Mouse (Mus musculus): ENCODE results near the gene Zfp74. TPM values are rescaled to one million over a fixed set of nuclear protein-coding genes. Genes with fewer than 3 reads are reported as not detected.

Zfp74 gene
- polyA plus RNA-seq, 1 experiment from 2014 or later, result 8.9 TPM

DNA sequence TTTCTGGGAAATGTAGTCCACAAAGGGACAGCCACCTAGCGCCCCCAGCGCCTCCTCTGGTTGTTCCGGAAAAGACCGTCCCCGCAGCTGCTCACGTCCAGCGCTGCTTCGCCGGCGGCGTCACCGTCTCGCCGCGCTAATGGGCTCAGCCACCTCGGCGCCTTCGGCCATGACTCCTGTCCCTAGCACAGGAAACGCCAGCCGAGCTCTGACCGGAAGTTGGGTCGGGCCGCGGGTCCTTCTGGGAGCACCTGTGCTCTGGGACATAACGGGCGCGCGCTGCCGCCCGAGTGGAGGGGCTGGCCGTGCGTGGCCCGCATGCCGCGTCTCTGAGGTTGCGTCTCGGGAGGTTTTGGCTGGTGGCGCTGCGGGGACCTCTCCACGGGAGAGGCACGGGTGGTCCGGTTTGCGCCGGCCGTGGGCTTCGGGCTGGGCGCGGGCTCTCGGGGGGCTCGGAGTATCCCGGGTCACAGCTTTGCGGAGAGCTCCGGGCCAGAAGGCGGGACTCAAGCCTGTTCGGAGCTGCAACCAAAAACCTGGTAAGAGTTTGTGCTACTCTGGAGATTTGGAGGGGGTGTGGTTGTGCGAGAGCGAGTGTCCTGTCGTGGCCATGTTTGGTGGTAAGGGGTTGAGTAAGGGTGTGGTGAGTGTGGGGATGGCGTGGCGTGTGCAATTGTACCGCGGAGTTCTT is 29.9 kb upstream of the Zfp74 start, which contains the start of gene Zfp568:
Gene Zfp568 (plus strand): TSS at position 266 of the 691 bp plus-strand sequence.
- peak within 1 kb of the TSS; percentile 88 for H3K9ac ChIP-seq (ENCODE audit: low read depth, low read length)
- 0 out of 2 replicates have a peak, but pooled peaks cover 3% of the 10 kb centered on the region for H3K9me3 ChIP-seq (ENCODE audit: control insufficient read depth, low read length)
- no peaks in the 10 kb centered on the region for H3K27me3 ChIP-seq (replicated peaks; ENCODE audit: control insufficient read depth, insufficient read depth, low read length)
- H3K4me3 ChIP-seq (ENCODE audit: low read depth, low read length), result peak within 1 kb of the TSS; percentile 89
- WGBS, result under 1% methylated on average over 41 of the region's 62 CpGs
- peak within 1 kb of the TSS; percentile 95 for H3K27ac ChIP-seq (replicated peaks; ENCODE audit: low read depth, low read length)
- peak within 1 kb of the TSS; percentile 75 for H3K4me2 ChIP-seq (ENCODE audit: low read depth, low read length)
- peak; percentile 92 for ATAC-seq (ENCODE audit: low read depth)
- H3K4me1 ChIP-seq (ENCODE audit: control insufficient read depth, insufficient read depth, low read length), result peaks cover 11% of the 10 kb centered on the region; the same call in 1 of the 2 replicates
- peaks cover 27% of the 10 kb centered on the region for H3K36me3 ChIP-seq (ENCODE audit: control insufficient read depth, insufficient read depth, low read length)
- DNase-seq (ENCODE audit: low spot score), result peak; percentile 96

DNA sequence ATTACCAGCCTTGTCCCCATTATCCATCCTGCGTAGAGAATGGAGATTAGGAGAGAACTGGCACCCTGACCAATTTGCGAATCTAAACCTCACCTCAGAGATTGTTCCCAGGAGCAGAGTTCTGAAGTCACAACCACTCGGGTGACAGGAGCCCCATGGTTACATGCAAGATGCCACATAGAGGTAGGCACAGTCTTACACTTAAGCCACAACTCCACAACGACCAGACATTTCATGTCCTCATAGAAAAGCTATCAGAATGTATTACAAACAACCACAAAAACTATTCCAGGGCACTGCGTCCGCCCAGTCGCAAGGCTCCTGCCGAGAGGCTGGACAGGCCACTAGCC is 29.4 kb upstream of the Zfp74 start:
- Histone ChIP-seq H3K9ac (ENCODE audit: low read depth, low read length) (peak overlapping the region; percentile 88), H3K27ac (replicated peaks; ENCODE audit: low read depth, low read length) (peak overlapping the region; percentile 95), H3K4me1 (ENCODE audit: control insufficient read depth, insufficient read depth, low read length) (peaks cover 11% of the 10 kb centered on the region; the same call in 1 of the 2 replicates), H3K36me3 (ENCODE audit: control insufficient read depth, insufficient read depth, low read length) (peaks cover 23% of the 10 kb centered on the region), H3K27me3 (replicated peaks; ENCODE audit: control insufficient read depth, insufficient read depth, low read length) (no peaks in the 10 kb centered on the region), H3K4me2 (ENCODE audit: low read depth, low read length) (peak overlapping the region; percentile 75), H3K9me3 (ENCODE audit: control insufficient read depth, low read length) (0 out of 2 replicates have a peak, but pooled peaks cover 3% of the 10 kb centered on the region), H3K4me3 (ENCODE audit: low read depth, low read length) (peak overlapping the region; percentile 89)
- ATAC-seq (ENCODE audit: low read depth) (no peak; the same call in 1 of the 2 replicates), DNase-seq (ENCODE audit: low spot score) (no peak)
- WGBS, result 1% methylated on average over 8 of the region's 8 CpGs

DNA sequence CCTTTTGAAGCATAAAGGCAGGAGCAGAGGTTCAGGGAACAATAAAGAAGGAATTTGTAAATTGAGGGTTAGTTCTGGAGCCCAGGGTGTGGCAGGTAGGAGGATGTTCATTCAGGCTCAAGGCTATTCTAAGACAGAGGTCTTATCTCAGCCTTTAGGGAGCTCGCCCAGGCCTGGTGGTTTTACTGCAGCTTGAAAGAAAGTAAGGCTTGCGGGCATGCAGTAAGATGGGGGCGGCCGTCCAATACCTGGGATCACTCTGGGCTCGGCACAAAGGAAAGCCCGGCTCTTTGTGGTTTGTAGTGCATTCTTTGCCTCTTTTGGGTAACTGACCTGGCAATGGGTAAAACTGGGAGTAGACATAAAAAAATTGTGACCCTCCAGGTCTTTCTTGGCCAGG is 29.0 kb upstream of the Zfp74 start:
- no peak for DNase-seq (ENCODE audit: low spot score)
- WGBS, result 35% methylated on average over 6 of the region's 6 CpGs

DNA sequence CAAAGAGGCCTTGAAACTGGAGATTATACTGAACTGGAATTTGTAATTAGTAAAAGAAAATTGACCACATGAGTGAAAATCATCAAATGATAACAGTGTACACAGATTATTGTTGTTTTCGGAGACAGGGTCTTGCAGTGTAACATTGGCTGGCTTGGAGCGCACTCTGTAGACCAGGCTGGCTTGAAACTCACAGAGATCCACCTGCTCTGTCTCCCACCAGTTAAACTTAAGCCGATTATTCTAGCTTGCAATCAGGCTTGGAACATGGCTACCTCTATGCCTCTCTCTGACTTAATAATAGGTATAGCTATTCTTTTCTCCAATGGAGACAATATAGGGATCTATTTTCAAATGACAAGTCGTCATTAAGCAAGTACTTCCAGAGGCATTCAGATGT is 28.5 kb upstream of the Zfp74 start:
- 77% methylated on average over 4 of the region's 4 CpGs for WGBS
- peak overlapping the region; percentile 75; the same call in 1 of the 2 replicates for H3K4me2 ChIP-seq (ENCODE audit: low read depth, low read length)
- ATAC-seq (ENCODE audit: low read depth), result no peak
- no peak overlapping the region for H3K4me3 ChIP-seq (ENCODE audit: low read depth, low read length)
- DNase-seq (ENCODE audit: low spot score), result no peak
- H3K27ac ChIP-seq (replicated peaks; ENCODE audit: low read depth, low read length), result no peak overlapping the region
- 0 out of 2 replicates have a peak, but pooled peaks cover 3% of the 10 kb centered on the region for H3K9me3 ChIP-seq (ENCODE audit: control insufficient read depth, low read length)
- peaks cover 11% of the 10 kb centered on the region; the same call in 1 of the 2 replicates for H3K4me1 ChIP-seq (ENCODE audit: control insufficient read depth, insufficient read depth, low read length)
- peaks cover 14% of the 10 kb centered on the region for H3K36me3 ChIP-seq (ENCODE audit: control insufficient read depth, insufficient read depth, low read length)
- H3K27me3 ChIP-seq (replicated peaks; ENCODE audit: control insufficient read depth, insufficient read depth, low read length), result no peaks in the 10 kb centered on the region
- H3K9ac ChIP-seq (ENCODE audit: low read depth, low read length), result no peak overlapping the region

More for the DNA sequence above, 29.0 kb upstream of the Zfp74 start:
- Histone ChIP-seq H3K9me3 (ENCODE audit: control insufficient read depth, low read length) (0 out of 2 replicates have a peak, but pooled peaks cover 3% of the 10 kb centered on the region), H3K4me3 (ENCODE audit: low read depth, low read length) (peak overlapping the region; percentile 89), H3K9ac (ENCODE audit: low read depth, low read length) (peak overlapping the region; percentile 88), H3K4me1 (ENCODE audit: control insufficient read depth, insufficient read depth, low read length) (peaks cover 11% of the 10 kb centered on the region; the same call in 1 of the 2 replicates), H3K27me3 (replicated peaks; ENCODE audit: control insufficient read depth, insufficient read depth, low read length) (no peaks in the 10 kb centered on the region), H3K36me3 (ENCODE audit: control insufficient read depth, insufficient read depth, low read length) (peaks cover 20% of the 10 kb centered on the region), H3K4me2 (ENCODE audit: low read depth, low read length) (peak overlapping the region; percentile 75), H3K27ac (replicated peaks; ENCODE audit: low read depth, low read length) (peak overlapping the region; percentile 95)
- no peak for ATAC-seq (ENCODE audit: low read depth)

DNA sequence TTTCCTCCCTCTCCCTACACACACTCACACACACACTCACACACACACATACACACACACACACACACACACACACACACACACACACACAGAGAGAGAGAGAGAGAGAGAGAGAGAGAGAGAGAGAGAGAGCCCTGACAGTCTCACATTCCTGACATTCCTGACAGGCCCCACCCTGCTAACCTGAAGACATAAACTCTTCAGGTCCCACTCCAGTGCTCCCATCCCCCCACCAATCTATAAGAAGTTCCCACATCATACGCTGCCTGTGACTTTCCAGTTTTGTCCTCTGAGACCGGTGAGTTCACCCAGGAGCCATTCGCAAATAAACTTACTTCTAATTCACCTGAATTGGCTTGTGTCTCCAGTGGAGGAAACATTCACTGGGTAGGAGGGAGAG is 28.0 kb upstream of the Zfp74 start:
- 63% methylated on average over 3 of the region's 3 CpGs for WGBS
- Histone ChIP-seq H3K9me3 (ENCODE audit: control insufficient read depth, low read length) (0 out of 2 replicates have a peak, but pooled peaks cover 3% of the 10 kb centered on the region), H3K27ac (replicated peaks; ENCODE audit: low read depth, low read length) (no peak overlapping the region; the same call in 1 of the 2 replicates), H3K4me1 (ENCODE audit: control insufficient read depth, insufficient read depth, low read length) (peaks cover 11% of the 10 kb centered on the region; the same call in 1 of the 2 replicates), H3K9ac (ENCODE audit: low read depth, low read length) (no peak overlapping the region), H3K36me3 (ENCODE audit: control insufficient read depth, insufficient read depth, low read length) (peaks cover 12% of the 10 kb centered on the region), H3K27me3 (replicated peaks; ENCODE audit: control insufficient read depth, insufficient read depth, low read length) (no peaks in the 10 kb centered on the region), H3K4me2 (ENCODE audit: low read depth, low read length) (no peak overlapping the region), H3K4me3 (ENCODE audit: low read depth, low read length) (no peak overlapping the region)
- ATAC-seq (ENCODE audit: low read depth), result no peak
- peak; percentile 63 for DNase-seq (ENCODE audit: low spot score)

DNA sequence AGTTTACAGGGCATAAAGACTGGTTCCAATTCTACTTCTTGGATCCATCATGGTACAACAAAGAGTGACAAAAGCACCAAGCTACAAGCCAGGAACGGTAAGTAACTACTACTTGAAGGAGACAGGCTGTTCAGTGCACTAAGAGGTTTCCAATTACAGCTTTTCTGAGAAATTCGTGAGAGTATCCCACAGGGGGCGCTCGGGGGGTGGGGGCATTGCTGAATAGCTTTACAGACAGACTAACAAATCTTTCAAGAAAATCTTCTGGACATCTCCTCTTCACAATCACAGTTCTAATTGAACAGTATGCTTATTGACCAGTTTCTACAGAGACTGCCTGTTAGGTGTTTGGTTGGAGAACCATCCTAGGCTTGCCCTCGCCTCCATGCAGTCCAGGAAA is 27.6 kb upstream of the Zfp74 start:
- WGBS, result 44% methylated on average over 5 of the region's 5 CpGs
- Histone ChIP-seq H3K4me3 (ENCODE audit: low read depth, low read length) (no peak overlapping the region), H3K27me3 (replicated peaks; ENCODE audit: control insufficient read depth, insufficient read depth, low read length) (no peaks in the 10 kb centered on the region), H3K4me2 (ENCODE audit: low read depth, low read length) (no peak overlapping the region), H3K27ac (replicated peaks; ENCODE audit: low read depth, low read length) (no peak overlapping the region), H3K9ac (ENCODE audit: low read depth, low read length) (no peak overlapping the region), H3K4me1 (ENCODE audit: control insufficient read depth, insufficient read depth, low read length) (peaks cover 11% of the 10 kb centered on the region; the same call in 1 of the 2 replicates), H3K9me3 (ENCODE audit: control insufficient read depth, low read length) (0 out of 2 replicates have a peak, but pooled peaks cover 3% of the 10 kb centered on the region), H3K36me3 (ENCODE audit: control insufficient read depth, insufficient read depth, low read length) (peaks cover 12% of the 10 kb centered on the region)
- ATAC-seq (ENCODE audit: low read depth) (no peak), DNase-seq (ENCODE audit: low spot score) (no peak)

DNA sequence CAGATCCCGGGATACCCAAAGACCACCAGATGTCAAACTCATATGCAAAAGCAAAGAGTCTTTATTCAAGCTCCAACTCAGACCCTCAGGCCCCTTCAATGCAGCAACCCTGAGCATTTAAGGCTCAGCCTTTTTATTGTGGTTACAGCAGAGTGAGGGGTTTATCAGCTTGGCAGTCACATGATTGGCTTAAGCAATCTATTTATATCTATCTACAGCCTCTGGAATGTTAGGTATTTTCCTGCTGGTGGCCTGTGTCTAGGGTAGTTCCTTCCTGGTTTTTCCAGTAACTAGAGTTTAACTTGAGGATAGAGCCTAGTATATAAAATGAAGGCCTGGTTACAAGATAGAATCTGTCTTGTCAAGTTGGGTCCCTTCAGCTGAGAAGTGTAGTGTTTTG is 26.9 kb upstream of the Zfp74 start:
- Histone ChIP-seq H3K36me3 (ENCODE audit: control insufficient read depth, insufficient read depth, low read length) (peaks cover 6% of the 10 kb centered on the region), H3K9ac (ENCODE audit: low read depth, low read length) (no peak overlapping the region), H3K9me3 (ENCODE audit: control insufficient read depth, low read length) (0 out of 2 replicates have a peak, but pooled peaks cover 3% of the 10 kb centered on the region), H3K27me3 (replicated peaks; ENCODE audit: control insufficient read depth, insufficient read depth, low read length) (no peaks in the 10 kb centered on the region), H3K4me3 (ENCODE audit: low read depth, low read length) (no peak overlapping the region), H3K4me1 (ENCODE audit: control insufficient read depth, insufficient read depth, low read length) (peaks cover 11% of the 10 kb centered on the region; the same call in 1 of the 2 replicates), H3K27ac (replicated peaks; ENCODE audit: low read depth, low read length) (no peak overlapping the region), H3K4me2 (ENCODE audit: low read depth, low read length) (no peak overlapping the region)
- WGBS, result 94% methylated on average over 1 of the region's 1 CpGs
- no peak for ATAC-seq (ENCODE audit: low read depth)
- DNase-seq (ENCODE audit: low spot score), result peak; percentile 24

DNA sequence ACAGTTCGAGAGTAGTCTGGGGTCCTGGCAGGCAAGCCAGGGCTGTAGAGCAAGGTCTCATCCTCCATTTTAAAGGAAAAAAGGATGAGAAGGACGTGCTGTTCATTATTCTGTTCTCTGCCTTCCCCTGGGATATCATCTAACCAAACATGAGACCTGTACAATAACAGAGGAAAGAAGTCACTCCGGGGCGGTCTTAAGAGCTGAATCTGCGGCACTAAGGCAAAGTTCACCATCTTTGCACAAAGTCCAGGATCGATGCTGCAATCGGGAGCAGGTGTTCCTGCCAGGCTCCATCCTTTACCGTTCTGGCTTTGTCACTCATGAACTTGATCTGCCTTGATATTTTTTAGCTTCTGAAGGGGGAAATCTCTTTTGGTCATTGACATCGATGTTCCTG is 16.8 kb upstream of the Zfp74 start:
- WGBS, result 85% methylated on average over 9 of the region's 9 CpGs
- H3K4me1 ChIP-seq (ENCODE audit: control insufficient read depth, insufficient read depth, low read length), result no peaks in the 10 kb centered on the region
- no peak overlapping the region for H3K4me2 ChIP-seq (ENCODE audit: low read depth, low read length)
- no peak overlapping the region for H3K27ac ChIP-seq (replicated peaks; ENCODE audit: low read depth, low read length)
- ATAC-seq (ENCODE audit: low read depth) (no peak), DNase-seq (ENCODE audit: low spot score) (no peak)
- no peaks in the 10 kb centered on the region for H3K27me3 ChIP-seq (replicated peaks; ENCODE audit: control insufficient read depth, insufficient read depth, low read length)
- H3K9ac ChIP-seq (ENCODE audit: low read depth, low read length), result no peak overlapping the region
- no peak overlapping the region for H3K4me3 ChIP-seq (ENCODE audit: low read depth, low read length)
- 0 out of 2 replicates have a peak, but pooled peaks cover 4% of the 10 kb centered on the region for H3K9me3 ChIP-seq (ENCODE audit: control insufficient read depth, low read length)
- no peaks in the 10 kb centered on the region for H3K36me3 ChIP-seq (ENCODE audit: control insufficient read depth, insufficient read depth, low read length)
